Mouse (Mus musculus) induced T-regulatory cell, adult 2 months (primary cell): ENCODE results near the gene Gprin3.
A peak's percentile ranks its signal among the peaks of the same experiment; 100 is the strongest.

Source experiments
- DNase-seq: peaks from one replicate; pipeline ENCODE4 v3.0.0-alpha.2; 2012; ENCODE audit warnings: low read depth

Gprin3 gene

DNA sequence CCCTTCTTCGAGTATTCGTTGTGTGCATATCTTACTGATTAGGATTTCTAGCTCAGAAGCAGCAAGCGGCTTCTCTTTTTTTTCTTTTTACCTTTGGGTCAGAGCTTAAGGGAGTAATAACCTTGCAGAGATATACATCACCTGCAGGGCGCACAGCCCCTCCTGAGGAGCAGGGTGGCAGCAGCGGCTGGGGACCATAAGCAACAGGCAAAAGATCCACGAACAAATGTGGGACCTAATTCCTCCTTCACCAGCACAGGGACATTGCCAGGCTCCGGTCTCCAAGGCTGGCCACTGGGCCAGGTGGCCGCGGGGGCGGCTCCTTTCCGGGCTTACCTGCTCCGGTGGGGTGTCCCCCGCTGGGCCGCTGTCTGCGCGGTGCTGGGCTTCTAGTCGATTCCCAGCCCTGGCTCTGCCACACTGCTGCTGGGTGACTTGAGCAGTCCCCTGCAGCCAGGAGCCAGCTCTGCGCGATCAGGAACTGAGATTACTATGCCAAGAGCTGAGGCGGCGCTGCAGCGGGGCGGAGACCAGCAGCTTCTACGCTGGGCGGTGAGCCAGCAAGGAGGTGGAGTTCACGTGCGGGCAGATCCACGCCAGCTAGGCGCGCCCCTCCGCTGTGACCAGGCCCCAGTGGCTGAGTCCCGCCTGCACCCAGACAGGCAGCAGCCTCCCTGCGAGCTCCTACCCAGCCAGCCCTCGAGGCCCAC is at the start of gene Gprin3:
Gene Gprin3, minus strand, starts transcription at position 471 of the 710 bp plus-strand sequence.
- peak; percentile 86 for DNase-seq

DNA sequence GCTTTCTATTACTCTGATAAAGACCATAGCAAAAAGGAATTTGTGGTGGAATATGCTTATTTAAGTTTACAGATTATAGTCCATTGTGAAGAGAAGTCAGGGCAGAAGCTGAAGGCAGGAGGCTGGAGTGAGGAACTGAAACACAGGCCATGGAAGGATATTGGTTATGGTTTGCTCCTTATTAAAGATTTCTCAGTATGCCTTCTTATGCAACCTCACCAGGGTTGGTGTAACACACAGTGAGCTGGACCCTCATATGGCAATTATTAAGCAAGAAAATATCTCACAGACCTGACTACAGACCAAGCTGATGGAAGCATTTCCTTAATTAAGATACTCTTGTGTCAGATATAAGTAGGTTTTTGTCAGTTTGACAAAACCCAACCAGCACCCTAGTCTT is 32.8 kb upstream of the Gprin3 start:
- DNase-seq: no peak

DNA sequence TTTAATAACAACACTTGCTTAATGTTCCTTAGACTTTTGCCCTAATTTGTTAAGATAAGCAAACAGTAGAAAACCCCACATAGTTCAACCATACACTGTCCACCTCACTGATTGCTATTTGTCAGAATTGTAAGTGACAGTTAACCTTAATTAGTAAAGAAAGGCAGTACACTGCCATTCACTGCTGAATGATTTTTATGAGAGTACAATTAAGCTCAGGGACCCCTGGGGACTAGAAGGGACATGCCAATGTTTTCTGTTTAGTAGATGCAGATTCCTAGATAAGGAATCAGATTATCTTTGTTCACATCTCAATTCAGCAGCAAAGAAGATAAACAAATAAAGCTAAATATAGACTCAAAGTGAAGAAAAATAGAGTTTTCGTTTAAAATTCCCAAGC is 30.0 kb upstream of the Gprin3 start:
- no peak for DNase-seq

DNA sequence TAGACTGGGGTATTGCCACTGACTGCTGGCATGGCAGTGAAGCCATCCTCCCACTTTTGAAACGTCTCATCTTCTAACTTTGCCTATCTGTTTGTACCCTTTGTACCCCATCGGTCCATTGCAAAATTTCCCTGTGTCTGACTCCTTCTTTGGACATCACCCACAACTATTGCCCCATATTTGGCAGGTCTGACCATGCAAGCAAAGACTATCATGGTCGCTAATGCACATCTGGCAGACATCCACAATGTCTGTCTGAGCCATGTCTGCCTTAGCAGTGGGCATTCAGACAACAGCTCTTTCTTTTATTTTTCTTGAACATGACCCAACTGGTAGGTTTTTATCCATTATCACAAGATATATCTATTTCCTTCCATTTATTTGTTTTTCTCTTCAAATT is 25.3 kb upstream of the Gprin3 start:
- DNase-seq: no peak

DNA sequence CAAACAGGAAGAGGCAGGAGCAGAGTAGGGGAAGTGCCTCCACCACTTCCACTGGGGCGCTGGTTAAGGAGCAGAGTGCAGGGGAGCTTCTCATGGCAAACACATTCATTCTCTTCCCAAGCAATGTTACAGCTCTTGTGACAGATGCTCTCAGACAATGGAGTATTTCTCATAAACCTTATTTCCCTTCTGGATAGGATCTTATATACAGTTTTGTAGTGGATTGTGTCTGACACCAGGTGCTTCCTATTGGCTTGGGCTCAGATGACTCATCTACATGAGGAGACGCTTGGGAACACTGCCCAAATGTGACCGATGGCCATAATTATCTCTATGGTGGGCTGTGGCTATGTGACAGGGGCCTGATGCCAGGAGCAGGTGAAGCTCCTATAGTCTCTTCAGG is 19.0 kb upstream of the Gprin3 start:
- no peak for DNase-seq

DNA sequence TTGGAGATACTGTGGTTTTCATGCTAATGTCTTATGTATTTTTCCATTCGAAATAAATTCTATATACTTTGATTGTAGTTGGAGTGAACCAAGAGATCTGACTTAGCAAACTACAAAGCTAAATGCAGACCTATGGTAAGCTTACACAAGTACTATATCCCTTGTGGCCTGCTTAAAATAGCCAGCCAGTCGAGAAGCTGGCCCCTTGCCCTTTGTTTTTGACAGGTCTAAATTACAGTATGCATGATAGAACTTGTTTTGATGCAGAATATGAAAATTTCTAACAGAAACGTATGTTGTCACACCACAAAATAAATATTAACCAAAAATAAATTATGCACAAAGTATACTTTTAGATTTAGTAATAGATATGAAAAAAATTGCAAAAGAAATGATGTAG is 9.8 kb upstream of the Gprin3 start:
- no peak for DNase-seq

DNA sequence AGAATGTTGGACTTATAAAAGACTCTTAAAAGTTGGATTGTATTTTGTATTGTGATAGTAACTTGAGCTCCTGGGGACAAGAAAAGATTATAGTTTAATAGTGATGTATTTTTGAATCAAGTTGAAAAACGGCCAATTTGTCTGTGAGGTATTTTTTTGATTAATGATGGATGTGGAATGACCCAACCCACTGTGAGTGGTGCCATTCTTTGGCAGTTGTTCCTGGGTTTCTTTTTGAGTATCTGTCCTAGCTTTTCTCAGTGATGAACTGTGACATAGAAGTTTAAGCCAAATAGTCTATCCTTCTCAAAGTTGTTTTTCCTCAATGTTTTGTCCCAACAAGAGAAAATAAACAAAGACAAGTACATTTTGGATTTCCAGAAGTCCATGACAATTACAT is 7.0 kb upstream of the Gprin3 start:
- no peak for DNase-seq

DNA sequence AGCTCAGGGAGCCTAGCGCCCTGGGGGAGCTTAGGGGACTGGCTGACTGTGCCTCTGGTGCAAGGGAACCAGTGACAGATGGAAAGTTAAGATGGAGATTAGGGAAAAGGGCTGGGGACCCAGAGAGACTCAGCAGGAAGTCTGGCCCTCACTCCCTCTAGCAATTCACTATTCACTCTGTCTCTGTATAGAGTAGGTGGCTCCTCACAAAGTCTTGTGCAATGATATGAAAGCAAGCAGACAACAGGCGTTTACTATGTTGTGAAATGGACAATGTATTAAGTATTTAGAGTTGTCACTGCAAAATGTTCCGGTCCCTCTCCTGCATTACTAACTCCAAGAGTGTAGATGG is 416 bp upstream of the Gprin3 start:
- DNase-seq: no peak

DNA sequence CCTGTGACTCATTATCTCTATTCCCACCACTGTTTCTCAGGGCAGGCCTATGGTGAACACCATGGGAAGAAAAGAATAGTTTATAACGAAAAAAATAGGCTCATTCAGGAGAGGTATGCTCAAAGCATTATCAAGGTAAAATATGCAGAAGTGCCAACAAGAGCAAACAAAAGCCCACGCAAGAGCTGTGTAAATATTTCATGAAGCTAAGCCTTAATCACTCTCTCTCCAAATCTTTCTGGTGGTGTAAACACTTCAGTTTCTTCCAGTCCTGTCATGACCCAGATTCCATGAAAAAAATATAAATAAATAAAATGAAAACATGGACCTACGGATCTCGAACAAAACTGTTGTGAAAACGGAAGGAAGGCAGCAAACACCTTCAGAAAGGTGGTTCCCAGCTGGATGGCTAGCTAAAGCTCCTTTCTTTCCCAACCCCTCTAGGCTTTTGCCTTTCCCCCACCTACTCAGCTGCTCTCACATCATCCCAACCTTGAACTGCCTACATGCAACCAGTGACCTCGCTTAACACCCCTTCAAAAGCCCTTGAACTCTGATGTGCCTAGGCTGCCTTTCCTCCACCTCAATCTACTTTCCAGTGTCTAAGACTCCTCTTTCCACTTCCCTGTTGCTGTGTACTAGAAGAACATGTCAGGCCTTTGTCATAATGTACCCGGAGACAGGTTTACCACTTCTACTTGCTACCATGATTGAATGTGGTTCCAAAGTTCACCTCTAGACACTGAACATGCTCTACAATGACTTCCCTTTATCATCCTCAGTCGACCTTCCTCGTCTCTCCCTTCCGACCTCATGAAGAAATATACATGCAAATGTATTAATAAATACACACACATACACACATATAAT is 988 bp downstream of the Gprin3 start:
- DNase-seq: peak; percentile 62

DNA sequence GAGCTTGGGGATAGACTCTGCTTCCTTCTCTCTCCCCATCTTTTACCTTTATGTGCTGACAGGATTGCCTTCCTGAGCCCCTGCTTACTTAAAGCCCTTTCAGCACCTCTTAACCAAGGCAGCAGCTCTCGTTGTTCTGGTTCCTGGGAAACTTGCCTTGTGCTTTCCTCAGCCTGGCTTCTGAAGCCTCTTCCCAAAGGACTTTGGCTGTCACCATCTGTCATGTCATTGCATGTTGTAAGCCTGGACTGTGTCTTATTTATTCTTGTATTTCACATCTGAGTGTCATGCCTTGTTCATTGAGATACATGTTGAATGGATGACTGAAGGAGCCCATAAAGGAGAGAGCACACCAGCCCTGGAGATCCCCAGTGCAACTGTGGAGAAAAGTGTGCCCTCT is 2.3 kb downstream of the Gprin3 start:
- no peak for DNase-seq

DNA sequence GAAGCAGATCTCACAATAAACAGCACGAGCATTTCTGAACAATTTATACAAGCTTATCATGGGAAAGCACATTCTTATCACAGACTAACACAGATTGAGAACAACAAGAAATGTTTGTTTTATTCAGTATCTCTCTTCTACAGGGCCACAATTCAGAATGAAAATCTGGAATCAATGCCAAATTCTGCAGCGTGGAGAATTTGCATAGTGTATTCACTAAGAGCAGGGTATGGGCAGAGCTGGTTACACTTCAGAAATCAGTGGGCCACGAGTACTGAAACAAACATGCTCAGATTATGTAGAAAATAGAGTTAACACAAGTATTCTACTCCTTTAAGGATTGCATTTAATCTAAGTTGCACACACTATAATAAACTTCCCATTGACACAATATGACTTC is 6.8 kb downstream of the Gprin3 start:
- no peak for DNase-seq

DNA sequence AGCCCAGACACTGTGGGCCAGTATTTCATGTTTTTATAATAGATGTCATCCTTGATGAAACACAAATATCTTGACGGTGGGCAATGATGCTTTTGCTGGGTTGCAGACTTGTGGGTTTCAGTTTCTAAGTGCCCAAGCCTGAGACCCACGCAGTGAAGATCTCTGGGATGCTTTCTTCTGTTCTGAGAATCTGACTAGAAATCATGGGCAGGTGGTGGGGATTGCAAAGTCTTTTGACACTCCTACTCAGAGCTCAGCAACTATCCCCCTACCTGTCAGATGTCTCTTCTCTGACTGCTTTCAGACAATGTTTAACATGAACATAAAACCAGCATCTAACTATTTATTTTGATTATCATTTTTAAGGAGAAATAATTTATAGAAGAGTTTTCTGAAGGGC is 7.4 kb downstream of the Gprin3 start:
- DNase-seq: peak; percentile 33

DNA sequence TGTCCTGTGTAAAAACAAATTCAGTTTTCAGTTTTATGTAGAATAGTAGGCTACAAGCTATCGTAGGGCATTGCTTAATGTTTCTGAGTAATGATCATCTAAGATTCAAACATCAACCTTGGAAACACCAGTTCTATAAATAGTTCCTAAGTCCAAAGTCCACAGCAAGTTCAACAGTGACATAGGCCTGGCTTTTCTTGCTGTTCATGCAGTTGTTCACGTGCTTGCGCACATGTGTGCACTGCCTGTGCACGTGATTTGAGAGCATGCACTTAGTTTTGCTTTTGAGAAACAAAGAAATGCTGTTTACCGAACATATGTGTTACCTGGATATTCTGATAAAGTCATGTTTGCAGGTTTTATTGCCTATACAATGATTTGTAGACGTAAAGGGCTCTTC is 11.3 kb downstream of the Gprin3 start:
- no peak for DNase-seq

DNA sequence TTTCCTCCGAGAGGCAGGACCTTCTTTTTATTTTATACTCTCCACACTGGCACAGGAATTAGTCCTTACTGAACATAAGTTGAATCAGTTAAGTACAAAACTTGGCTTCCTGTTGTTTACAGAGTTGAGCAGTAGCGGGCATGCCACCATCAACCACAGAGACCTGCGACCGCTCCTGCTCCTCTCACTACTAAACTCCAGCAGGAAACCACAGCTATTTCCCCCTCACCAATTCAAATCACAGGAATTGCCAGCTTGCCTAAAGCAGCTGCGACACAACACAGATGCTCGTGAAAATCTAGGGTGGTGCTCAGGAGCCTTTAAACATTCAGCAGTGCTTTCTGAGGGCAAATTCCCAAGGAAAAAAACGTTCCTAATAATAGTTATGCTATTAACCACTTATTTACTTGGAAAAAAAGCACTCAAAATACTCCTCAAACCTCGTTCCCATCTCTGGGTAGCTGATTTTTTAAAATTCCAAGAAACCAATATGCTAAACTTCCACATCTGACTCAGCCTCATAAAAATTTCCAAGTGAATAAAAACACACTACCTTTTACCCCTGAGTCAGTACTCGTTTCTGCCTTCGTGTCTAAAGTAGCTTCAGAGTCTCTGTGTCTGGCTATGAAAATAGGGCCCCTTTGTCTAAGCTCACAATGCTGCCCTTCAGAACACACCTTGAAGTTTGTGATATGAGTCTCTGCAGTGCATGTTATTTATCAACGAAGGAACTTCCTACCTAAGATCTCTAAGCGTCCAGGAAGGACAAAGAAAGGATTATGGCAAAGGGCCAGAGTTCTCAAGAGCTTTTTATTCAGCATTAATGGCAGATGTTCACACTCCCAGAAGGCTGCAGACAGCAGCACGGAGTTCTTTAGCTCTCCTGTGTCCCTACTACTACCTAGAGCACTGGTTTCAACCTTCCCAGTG is 13.4 kb downstream of the Gprin3 start:
- DNase-seq: peak; percentile 81

DNA sequence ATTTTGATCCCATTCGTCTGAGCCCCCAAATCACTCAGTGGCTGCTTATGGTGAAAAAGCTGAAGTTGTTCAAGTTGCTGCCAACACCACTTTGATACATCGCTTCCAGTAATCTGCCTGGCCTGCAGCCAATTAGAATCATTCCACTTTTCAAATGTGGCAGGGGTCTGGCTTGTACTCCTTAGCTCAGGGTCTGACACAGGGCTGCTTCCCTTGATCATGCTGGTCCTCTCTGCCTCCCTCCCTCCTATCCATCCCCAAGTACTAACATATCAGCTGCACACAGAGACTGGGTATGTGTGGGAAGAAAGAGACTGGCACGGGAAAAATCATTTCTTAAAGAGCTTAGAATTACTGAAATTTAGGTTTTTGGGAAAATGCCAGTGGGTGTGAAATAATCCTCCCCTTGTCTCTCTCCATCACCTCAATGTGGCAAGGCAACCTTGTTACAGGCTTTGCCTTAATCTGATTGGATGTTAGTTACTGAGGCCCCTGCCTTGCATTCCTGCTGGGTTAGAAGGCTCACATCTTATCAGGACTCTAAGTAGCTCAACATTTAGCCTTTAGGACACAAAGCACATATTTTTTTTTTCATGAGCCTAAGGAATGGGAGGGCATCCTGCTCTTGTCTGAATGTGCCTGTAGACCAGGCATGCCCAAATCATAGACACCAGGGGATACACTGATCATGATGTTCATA is 16.9 kb downstream of the Gprin3 start:
- no peak for DNase-seq

DNA sequence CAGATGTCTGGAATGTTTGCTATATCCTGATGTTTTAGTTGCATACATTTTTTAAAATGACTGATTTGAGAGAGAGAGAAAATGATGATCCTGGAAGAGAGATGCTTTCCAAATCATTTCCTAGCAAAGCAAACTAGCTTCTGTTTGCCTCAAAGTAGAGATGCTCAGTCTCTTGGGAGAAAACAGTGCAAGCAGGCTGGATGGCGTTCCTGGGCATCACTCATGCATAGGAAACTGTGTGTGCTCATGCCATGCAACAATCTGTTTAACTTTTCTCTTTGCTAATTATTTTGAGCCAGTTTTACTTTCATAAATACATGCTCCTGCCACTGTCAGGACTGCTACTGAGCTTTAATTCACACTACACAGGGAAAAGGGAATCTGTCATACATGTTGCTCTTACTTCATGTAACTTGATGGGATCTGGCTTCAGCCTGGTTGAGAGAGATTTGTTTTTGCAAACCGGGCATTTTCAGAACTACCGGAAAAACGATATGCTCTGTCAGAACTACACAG is 18.6 kb downstream of the Gprin3 start:
- no peak for DNase-seq

DNA sequence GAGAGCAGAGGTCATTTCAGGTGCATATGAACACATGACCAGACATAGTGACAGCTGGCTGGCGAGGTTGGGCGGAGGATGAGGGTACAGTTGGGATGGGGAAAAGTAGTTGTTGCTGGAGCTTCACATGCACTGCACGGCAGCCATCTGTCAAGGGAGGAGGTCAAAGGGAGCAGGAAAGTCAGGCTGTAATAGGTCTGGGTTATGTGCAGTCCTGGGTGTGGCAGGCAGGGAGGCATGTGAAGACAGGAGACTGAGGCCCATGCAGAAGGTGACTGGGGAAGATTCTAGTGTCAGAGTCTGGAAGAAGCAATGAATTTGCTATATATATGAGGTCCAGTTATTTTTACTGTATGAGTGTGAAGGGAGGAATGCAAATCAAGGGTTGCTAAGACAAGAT is 35.9 kb downstream of the Gprin3 start:
- DNase-seq: no peak

DNA sequence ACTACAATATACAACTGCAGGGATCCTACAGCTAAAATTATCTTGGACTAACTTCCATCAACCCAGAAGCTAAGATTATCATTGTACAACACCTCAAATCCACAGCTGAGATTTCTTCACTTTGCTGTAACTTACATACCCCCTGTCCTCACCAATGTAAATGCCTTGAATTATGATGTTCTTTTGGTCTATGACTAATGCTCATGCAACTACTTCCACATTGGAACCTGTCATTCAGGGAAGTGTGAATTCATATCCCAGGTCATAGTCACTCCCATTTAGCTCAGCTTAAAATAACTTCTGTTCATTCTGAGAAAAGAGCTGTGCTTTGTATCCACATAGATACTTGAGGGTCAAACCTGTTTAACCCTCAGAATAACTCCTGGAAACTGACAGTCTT is 60.8 kb downstream of the Gprin3 start:
- no peak for DNase-seq

DNA sequence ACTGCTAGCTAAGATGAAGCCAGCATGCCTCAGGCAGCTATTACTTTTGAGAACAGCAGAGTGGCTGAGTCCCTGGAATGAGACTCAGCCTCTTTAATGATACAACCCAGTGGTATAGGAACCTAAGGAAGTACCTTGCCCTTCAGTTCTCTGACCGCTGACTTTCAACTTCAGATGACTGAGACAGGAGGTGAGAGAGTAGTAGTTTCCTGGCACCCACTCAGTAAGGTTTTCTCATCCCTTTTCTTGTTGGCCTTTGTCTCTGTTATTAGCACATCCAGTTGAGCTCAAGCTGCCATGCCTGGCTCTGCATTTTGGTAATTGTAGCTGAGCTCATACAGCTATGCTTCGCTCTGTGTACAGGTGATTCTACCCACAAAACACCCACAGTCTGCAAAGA is 62.8 kb downstream of the Gprin3 start:
- peak; percentile 9 for DNase-seq

DNA sequence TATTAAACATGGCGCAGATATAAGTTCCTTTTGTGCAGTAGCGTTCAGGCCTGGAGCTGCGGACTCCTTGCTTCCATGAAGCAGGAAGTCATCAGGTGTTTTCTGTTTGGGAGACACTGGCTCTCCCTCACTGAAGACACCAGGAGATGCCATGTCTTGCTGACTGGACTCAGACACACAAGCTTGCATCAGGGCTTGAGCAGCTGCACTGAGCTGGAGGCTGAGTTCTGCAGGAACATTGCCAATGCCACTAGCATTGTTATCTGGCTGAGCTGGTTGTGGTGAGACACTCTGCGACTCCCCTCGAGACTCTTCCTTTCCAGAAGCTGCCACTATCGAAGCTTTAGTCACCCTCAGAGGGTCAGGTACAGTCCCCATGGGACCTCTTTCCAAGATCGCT is 71.2 kb downstream of the Gprin3 start:
- no peak for DNase-seq

DNA sequence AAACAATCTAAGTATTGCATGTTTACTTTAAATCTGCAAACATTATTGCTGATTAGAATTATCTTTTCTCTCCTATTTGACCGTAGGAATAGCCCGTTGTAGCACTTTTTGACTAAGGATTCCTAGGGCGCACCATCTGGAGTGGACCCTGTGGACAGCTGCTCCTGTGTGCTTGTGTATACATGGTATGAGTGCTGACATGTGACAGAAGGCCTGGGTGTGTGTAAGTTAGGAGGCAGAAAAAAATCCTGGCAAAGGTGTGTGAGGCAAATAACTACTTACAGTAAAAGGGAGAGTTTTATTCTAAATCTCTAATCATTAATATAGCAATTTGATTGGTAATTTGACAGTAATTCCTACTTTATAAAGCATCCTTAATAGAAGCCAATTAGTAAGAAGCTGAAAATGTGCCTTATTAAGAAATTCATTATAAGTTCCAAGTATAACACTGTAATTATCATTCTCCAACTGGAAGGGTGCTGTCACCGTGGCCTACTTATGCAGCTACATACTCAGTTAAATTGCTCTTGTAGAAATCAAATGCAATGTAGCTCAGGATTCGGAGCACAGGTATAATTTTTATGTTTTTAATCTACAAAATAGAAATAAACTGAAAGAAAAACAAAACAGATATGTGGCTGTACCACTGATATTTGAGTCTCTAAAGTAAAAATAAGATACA is 74.8 kb downstream of the Gprin3 start:
- no peak for DNase-seq
